Mouse (Mus musculus) stomach, embryonic 14.5 days (tissue): ENCODE results near the gene Ctdspl. TPM values are rescaled to one million over a fixed set of nuclear protein-coding genes. Genes with fewer than 3 reads are reported as not detected.

Experiments
- ATAC-seq: fragments of 200-750 bp; cut with Nextera tagmentation; 2 replicates; pipeline ENCODE4 v1.8.0; 2017; ENCODE audit warnings: low read depth, moderate TSS enrichment; ENCODE audit not compliant: insufficient number of reproducible peaks, insufficient read depth, low FRiP score
- H3K27ac ChIP-seq: fragments of 300-500 bp; sonication (generic); 2 replicates; pipeline ENCODE4 v1.5.1; 2014; ENCODE audit warnings: mild to moderate bottlenecking, low read length, moderate library complexity, mixed read lengths
- H3K27me3 ChIP-seq: fragments of 300-500 bp; sonication (generic); 2 replicates; pipeline ENCODE4 v1.6.1; 2014; ENCODE audit warnings: low read length, control low read depth, mixed read lengths; ENCODE audit not compliant: control insufficient read depth, insufficient read depth
- H3K36me3 ChIP-seq: fragments of 300-500 bp; sonication (generic); 2 replicates; pipeline ENCODE4 v1.6.1; 2014; ENCODE audit warnings: mild to moderate bottlenecking, control low read depth, low read length, moderate library complexity, mixed read lengths; ENCODE audit not compliant: control insufficient read depth, insufficient read depth
- H3K4me1 ChIP-seq: fragments of 300-500 bp; sonication (generic); 2 replicates; pipeline ENCODE4 v1.6.1; 2014; ENCODE audit warnings: low read length, control low read depth, mixed read lengths; ENCODE audit not compliant: control insufficient read depth, insufficient read depth
- H3K4me2 ChIP-seq: fragments of 300-500 bp; sonication (generic); replicated peaks from 2 replicates; pipeline ENCODE4 v1.6.1; 2014; ENCODE audit warnings: low read depth, low read length, control low read depth
- H3K4me3 ChIP-seq: fragments of 300-500 bp; sonication (generic); 2 replicates; pipeline ENCODE4 v1.5.1; 2014; ENCODE audit warnings: low read depth, low read length, control low read depth
- H3K9ac ChIP-seq: fragments of 300-500 bp; sonication (generic); replicated peaks from 2 replicates; pipeline ENCODE4 v1.6.1; 2014; ENCODE audit warnings: low read depth, mild to moderate bottlenecking, control low read depth, low read length, moderate library complexity, mixed read lengths
- H3K9me3 ChIP-seq: fragments of 300-500 bp; sonication (generic); 2 replicates; pipeline ENCODE4 v1.6.1; 2016; ENCODE audit warnings: low read depth, low read length, control low read depth; ENCODE audit not compliant: control insufficient read depth
- WGBS: fragments of 180-500 bp; shearing (Covaris S2); extraction: QIAGEN DNeasy Blood & Tissue Kit; methylation state at CpG from one replicate; pipeline ENCODE4 v1.1.7; 2014; 5-methylcytosine and 5-hydroxymethylcytosine counted together
- polyA plus RNA-seq: library from polyadenylated mRNA; unstranded; fragments of >200 nt; fragmentation: Nextera tagmentation; extraction: Ambion mirVana; gene quantifications from 2 replicates; pipeline ENCODE4 v1.2.1, GENCODE M21; 2014

Gene Ctdspl
- polyA plus RNA-seq, 1 experiment from 2014 or later, result 26.7 TPM

GRCm38 (mm10) chr9:118975211-118975671 lies 49.0 kb downstream of the Ctdspl start:
- WGBS, result 42% methylated on average over 11 of the region's 11 CpGs
- H3K9me3 ChIP-seq, result no peaks in the 10 kb centered on the region
- H3K36me3 ChIP-seq, result no peaks in the 10 kb centered on the region; the same call in 1 of the 2 replicates
- H3K4me3 ChIP-seq, result no peak overlapping the region
- no peak overlapping the region for H3K9ac ChIP-seq
- peak overlapping the region; percentile 72; the same call in 1 of the 2 replicates for H3K27ac ChIP-seq
- 0 out of 2 replicates have a peak overlapping the region, but pooled peaks have one; percentile 2 for H3K4me2 ChIP-seq
- ATAC-seq, result peak; percentile 49; the same call in 1 of the 2 replicates
- peaks cover 25% of the 10 kb centered on the region for H3K4me1 ChIP-seq
- H3K27me3 ChIP-seq, result no peaks in the 10 kb centered on the region

- no peak overlapping the region for H3K9ac ChIP-seq
- H3K27ac ChIP-seq, result peak overlapping the region; percentile 72; the same call in 1 of the 2 replicates
- 36% methylated on average over 9 of the region's 9 CpGs for WGBS
- 0 out of 2 replicates have a peak overlapping the region, but pooled peaks have one; percentile 2 for H3K4me2 ChIP-seq
- no peak for ATAC-seq
- no peak overlapping the region for H3K4me3 ChIP-seq
- H3K4me1 ChIP-seq, result peaks cover 30% of the 10 kb centered on the region
- no peaks in the 10 kb centered on the region for H3K27me3 ChIP-seq
- H3K9me3 ChIP-seq, result no peaks in the 10 kb centered on the region
- no peaks in the 10 kb centered on the region; the same call in 1 of the 2 replicates for H3K36me3 ChIP-seq
Observed at GRCm38 (mm10) chr9:118975758-118976157, 49.5 kb downstream of the Ctdspl start.

- no peaks in the 10 kb centered on the region for H3K27me3 ChIP-seq
- no peak for ATAC-seq
- no peak overlapping the region; the same call in 1 of the 2 replicates for H3K27ac ChIP-seq
- 78% methylated on average over 7 of the region's 7 CpGs for WGBS
- H3K4me3 ChIP-seq, result no peak overlapping the region
- H3K9me3 ChIP-seq, result no peaks in the 10 kb centered on the region
- H3K4me2 ChIP-seq, result no peak overlapping the region
- no peaks in the 10 kb centered on the region; the same call in 1 of the 2 replicates for H3K36me3 ChIP-seq
- no peak overlapping the region for H3K9ac ChIP-seq
- peaks cover 32% of the 10 kb centered on the region for H3K4me1 ChIP-seq
Observed at GRCm38 (mm10) chr9:118976561-118976960, 50.3 kb downstream of the Ctdspl start.

- no peaks in the 10 kb centered on the region; the same call in 1 of the 2 replicates for H3K36me3 ChIP-seq
- no peak for ATAC-seq
- WGBS, result 97% methylated on average over 7 of the region's 7 CpGs
- no peak overlapping the region for H3K27ac ChIP-seq
- H3K4me1 ChIP-seq, result peaks cover 35% of the 10 kb centered on the region
- no peaks in the 10 kb centered on the region for H3K27me3 ChIP-seq
- no peak overlapping the region for H3K9ac ChIP-seq
- no peaks in the 10 kb centered on the region for H3K9me3 ChIP-seq
- no peak overlapping the region for H3K4me3 ChIP-seq
- no peak overlapping the region for H3K4me2 ChIP-seq
Observed at GRCm38 (mm10) chr9:118977425-118977824, 51.2 kb downstream of the Ctdspl start.

- Histone ChIP-seq H3K36me3 (no peaks in the 10 kb centered on the region; the same call in 1 of the 2 replicates), H3K4me1 (peaks cover 25% of the 10 kb centered on the region), H3K9ac (no peak overlapping the region), H3K27me3 (no peaks in the 10 kb centered on the region), H3K4me3 (no peak overlapping the region), H3K4me2 (no peak overlapping the region), H3K27ac (peak overlapping the region; percentile 44; the same call in 1 of the 2 replicates), H3K9me3 (no peaks in the 10 kb centered on the region)
- no peak for ATAC-seq
- 30% methylated on average over 4 of the region's 4 CpGs for WGBS
Observed at GRCm38 (mm10) chr9:118980411-118980823, 54.2 kb downstream of the Ctdspl start.

- H3K9ac ChIP-seq, result no peak overlapping the region
- no peaks in the 10 kb centered on the region for H3K9me3 ChIP-seq
- no peak overlapping the region for H3K27ac ChIP-seq
- no peak overlapping the region for H3K4me3 ChIP-seq
- peaks cover 26% of the 10 kb centered on the region for H3K4me1 ChIP-seq
- no peak overlapping the region for H3K4me2 ChIP-seq
- H3K27me3 ChIP-seq, result no peaks in the 10 kb centered on the region
- WGBS, result 69% methylated on average over 15 of the region's 15 CpGs
- H3K36me3 ChIP-seq, result no peaks in the 10 kb centered on the region
- ATAC-seq, result no peak
Observed at GRCm38 (mm10) chr9:118984650-118985432, 58.6 kb downstream of the Ctdspl start.

GRCm38 (mm10) chr9:118986286-118986685 lies 60.0 kb downstream of the Ctdspl start:
- 60% methylated on average over 11 of the region's 11 CpGs for WGBS
- no peak overlapping the region for H3K27ac ChIP-seq

GRCm38 (mm10) chr9:118988787-118989580 lies 62.7 kb downstream of the Ctdspl start:
- no peaks in the 10 kb centered on the region for H3K27me3 ChIP-seq
- WGBS, result 83% methylated on average over 11 of the region's 11 CpGs
- no peak overlapping the region for H3K9ac ChIP-seq
- no peak overlapping the region for H3K4me3 ChIP-seq
- H3K36me3 ChIP-seq, result no peaks in the 10 kb centered on the region
- no peak overlapping the region for H3K4me2 ChIP-seq
- H3K27ac ChIP-seq, result no peak overlapping the region
- no peaks in the 10 kb centered on the region for H3K9me3 ChIP-seq
- peaks cover 24% of the 10 kb centered on the region for H3K4me1 ChIP-seq
- no peak for ATAC-seq

More at GRCm38 (mm10) chr9:118986286-118986685, 60.0 kb downstream of the Ctdspl start:
- no peak for ATAC-seq
- H3K36me3 ChIP-seq, result no peaks in the 10 kb centered on the region
- H3K4me2 ChIP-seq, result no peak overlapping the region
- peaks cover 26% of the 10 kb centered on the region for H3K4me1 ChIP-seq
- no peaks in the 10 kb centered on the region for H3K27me3 ChIP-seq
- H3K4me3 ChIP-seq, result no peak overlapping the region
- no peak overlapping the region for H3K9ac ChIP-seq
- no peaks in the 10 kb centered on the region for H3K9me3 ChIP-seq
